Mouse (Mus musculus) spleen, postnatal 10 days (tissue): ENCODE results near the gene Ifna2.
A peak's percentile ranks its signal among the peaks of the same experiment; 100 is the strongest.

Experiments
- DNase-seq, 2 experiments: peaks; one replicate each; pipeline ENCODE4 v3.0.0; 2021 to 2022; ENCODE audit warnings: low spot score in 2 of 2

Gene Ifna2

GRCm38 (mm10) chr4:88683812-88684211 is at the start of gene Ifna2:
Gene Ifna2, minus strand, starts transcription at chr4:88683912.
- DNase-seq, result no peak

- DNase-seq, result peak in 1 of 2 experiments; percentile 44
These were observed 43.6 kb upstream of the Ifna2 start for GRCm38 (mm10) chr4:88727324-88727723.

- no peak for DNase-seq
These were observed 43.0 kb upstream of the Ifna2 start for GRCm38 (mm10) chr4:88726727-88727126.

GRCm38 (mm10) chr4:88723497-88724090 is 39.9 kb upstream of the Ifna2 start:
- no peak for DNase-seq

- DNase-seq, result peak; percentile 87 to 89
These were observed 38.3 kb upstream of the Ifna2 start, which contains the start of the genes Gm26566 and Klhl9 for GRCm38 (mm10) chr4:88721791-88722721. Gene Gm26566, plus strand, starts transcription at chr4:88721805. Gene Klhl9, minus strand, starts transcription at chr4:88722465.

GRCm38 (mm10) chr4:88718715-88719114 is 35.0 kb upstream of the Ifna2 start:
- DNase-seq, result no peak

GRCm38 (mm10) chr4:88715059-88715458 is 31.3 kb upstream of the Ifna2 start:
- DNase-seq, result no peak

- DNase-seq, result no peak
These were observed 30.6 kb upstream of the Ifna2 start for GRCm38 (mm10) chr4:88714281-88714680.

- no peak for DNase-seq
These were observed 23.6 kb upstream of the Ifna2 start for GRCm38 (mm10) chr4:88707128-88707826.

- no peak for DNase-seq
These were observed 22.2 kb upstream of the Ifna2 start for GRCm38 (mm10) chr4:88705924-88706323.

- DNase-seq, result no peak
These were observed 15.6 kb upstream of the Ifna2 start for GRCm38 (mm10) chr4:88699301-88699700.

- no peak for DNase-seq
These were observed 15.1 kb upstream of the Ifna2 start for GRCm38 (mm10) chr4:88698781-88699180.

- no peak for DNase-seq
These were observed 14.0 kb upstream of the Ifna2 start for GRCm38 (mm10) chr4:88697753-88698152.

GRCm38 (mm10) chr4:88697108-88697507 is 13.4 kb upstream of the Ifna2 start:
- DNase-seq, result no peak

GRCm38 (mm10) chr4:88696237-88696884 is 12.6 kb upstream of the Ifna2 start:
- peak; percentile 60 to 76 for DNase-seq

- DNase-seq, result no peak
These were observed 9.7 kb upstream of the Ifna2 start for GRCm38 (mm10) chr4:88693392-88693791.

GRCm38 (mm10) chr4:88692537-88692936 is 8.8 kb upstream of the Ifna2 start:
- DNase-seq, result no peak

GRCm38 (mm10) chr4:88691259-88691658 is 7.5 kb upstream of the Ifna2 start, which contains the start of gene Ifnab:
Gene Ifnab, minus strand, starts transcription at chr4:88691359.
- DNase-seq, result no peak

GRCm38 (mm10) chr4:88681353-88681752 is 2.4 kb downstream of the Ifna2 start:
- DNase-seq, result no peak

GRCm38 (mm10) chr4:88680362-88680761 is 3.4 kb downstream of the Ifna2 start:
- peak in 1 of 2 experiments; percentile 32 for DNase-seq

GRCm38 (mm10) chr4:88676824-88677223 is 6.9 kb downstream of the Ifna2 start, which contains the start of gene Ifna16:
Gene Ifna16, minus strand, starts transcription at chr4:88676924.
- DNase-seq, result no peak

- no peak for DNase-seq
These were observed 28.3 kb downstream of the Ifna2 start for GRCm38 (mm10) chr4:88655461-88655860.
